Mouse (Mus musculus): Measurements from ENCODE around the gene Ccdc142. TPM values are rescaled to one million over a fixed set of nuclear protein-coding genes. Genes with fewer than 3 reads are reported as not detected.

The Ccdc142 gene
- polyA plus RNA-seq, 1 experiment from 2014 or later, result 2.4 TPM

- WGBS, result 91% methylated on average over 4 of the region's 4 CpGs
- H3K4me1 ChIP-seq (ENCODE audit: control insufficient read depth, insufficient read depth, low read length), result peaks cover 21% of the 10 kb centered on the region
These were observed 10.2 kb downstream of the Ccdc142 start for GRCm38 (mm10) chr6:83111510-83112136.

GRCm38 (mm10) chr6:83115011-83115671 lies 13.7 kb downstream of the Ccdc142 start, which contains the start of gene Mogs:
Mogs (plus strand) TSS chr6:83115496.
- H3K9ac ChIP-seq (ENCODE audit: low read depth, low read length), result peak within 1 kb of the TSS; percentile 93
- peak; percentile 85 for ATAC-seq (ENCODE audit: low FRiP score, low TSS enrichment)
- peaks cover 40% of the 10 kb centered on the region for H3K36me3 ChIP-seq (ENCODE audit: control insufficient read depth, insufficient read depth, low read length)
- WGBS, result under 1% methylated on average over 58 of the region's 58 CpGs
- peak within 1 kb of the TSS; percentile 69 for H3K4me3 ChIP-seq (ENCODE audit: low read length)
- peaks cover 26% of the 10 kb centered on the region for H3K4me1 ChIP-seq (ENCODE audit: control insufficient read depth, insufficient read depth, low read length)
- H3K9me3 ChIP-seq (ENCODE audit: control insufficient read depth, low read length), result no peaks in the 10 kb centered on the region
- H3K4me2 ChIP-seq (replicated peaks; ENCODE audit: low read depth, low read length), result peak within 1 kb of the TSS; percentile 95
- no peaks in the 10 kb centered on the region for H3K27me3 ChIP-seq (ENCODE audit: control insufficient read depth, insufficient read depth, low read length)
- H3K27ac ChIP-seq (ENCODE audit: low read depth, low read length), result peak within 1 kb of the TSS; percentile 84

More at GRCm38 (mm10) chr6:83111510-83112136, 10.2 kb downstream of the Ccdc142 start:
- H3K4me3 ChIP-seq (ENCODE audit: low read length), result no peak overlapping the region
- H3K27me3 ChIP-seq (ENCODE audit: control insufficient read depth, insufficient read depth, low read length), result no peaks in the 10 kb centered on the region
- peaks cover 8% of the 10 kb centered on the region; the same call in 1 of the 2 replicates for H3K36me3 ChIP-seq (ENCODE audit: control insufficient read depth, insufficient read depth, low read length)
- no peak for ATAC-seq (ENCODE audit: low FRiP score, low TSS enrichment)
- H3K27ac ChIP-seq (ENCODE audit: low read depth, low read length), result no peak overlapping the region
- H3K4me2 ChIP-seq (replicated peaks; ENCODE audit: low read depth, low read length), result no peak overlapping the region
- H3K9me3 ChIP-seq (ENCODE audit: control insufficient read depth, low read length), result no peaks in the 10 kb centered on the region
- no peak overlapping the region for H3K9ac ChIP-seq (ENCODE audit: low read depth, low read length)

- Histone ChIP-seq H3K9ac (ENCODE audit: low read depth, low read length) (peak overlapping the region; percentile 93), H3K4me3 (ENCODE audit: low read length) (peak overlapping the region; percentile 69), H3K4me1 (ENCODE audit: control insufficient read depth, insufficient read depth, low read length) (peaks cover 28% of the 10 kb centered on the region), H3K9me3 (ENCODE audit: control insufficient read depth, low read length) (no peaks in the 10 kb centered on the region), H3K36me3 (ENCODE audit: control insufficient read depth, insufficient read depth, low read length) (peaks cover 37% of the 10 kb centered on the region), H3K4me2 (replicated peaks; ENCODE audit: low read depth, low read length) (peak overlapping the region; percentile 95), H3K27me3 (ENCODE audit: control insufficient read depth, insufficient read depth, low read length) (no peaks in the 10 kb centered on the region), H3K27ac (ENCODE audit: low read depth, low read length) (peak overlapping the region; percentile 84; the same call in 1 of the 2 replicates)
- ATAC-seq (ENCODE audit: low FRiP score, low TSS enrichment), result no peak; the same call in 1 of the 2 replicates
- 2% methylated on average over 41 of the region's 48 CpGs for WGBS
These were observed 14.4 kb downstream of the Ccdc142 start for GRCm38 (mm10) chr6:83115682-83116372.

- Histone ChIP-seq H3K27me3 (ENCODE audit: control insufficient read depth, insufficient read depth, low read length) (no peaks in the 10 kb centered on the region), H3K9ac (ENCODE audit: low read depth, low read length) (peak overlapping the region; percentile 93), H3K4me3 (ENCODE audit: low read length) (peak overlapping the region; percentile 69), H3K4me2 (replicated peaks; ENCODE audit: low read depth, low read length) (peak overlapping the region; percentile 95), H3K27ac (ENCODE audit: low read depth, low read length) (0 out of 2 replicates have a peak overlapping the region, but pooled peaks have one; percentile 84), H3K4me1 (ENCODE audit: control insufficient read depth, insufficient read depth, low read length) (peaks cover 28% of the 10 kb centered on the region), H3K9me3 (ENCODE audit: control insufficient read depth, low read length) (no peaks in the 10 kb centered on the region), H3K36me3 (ENCODE audit: control insufficient read depth, insufficient read depth, low read length) (peaks cover 32% of the 10 kb centered on the region)
- ATAC-seq (ENCODE audit: low FRiP score, low TSS enrichment), result no peak
- WGBS, result 72% methylated on average over 11 of the region's 11 CpGs
These were observed 15.2 kb downstream of the Ccdc142 start for GRCm38 (mm10) chr6:83116373-83117164.

DNA sequence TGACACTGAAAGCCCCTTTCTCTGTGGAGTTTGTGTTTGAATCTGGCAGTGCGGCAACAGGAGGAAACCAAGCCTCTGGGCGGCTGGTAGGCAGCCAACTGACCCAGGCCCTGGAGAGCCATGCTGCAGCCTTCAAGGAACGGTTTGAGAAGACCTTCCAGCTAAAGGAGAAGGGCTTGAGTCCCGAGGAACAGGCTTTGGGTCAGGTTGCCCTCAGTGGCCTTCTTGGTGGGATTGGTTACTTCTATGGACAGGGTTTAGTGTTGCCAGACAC lies 15.7 kb downstream of the Ccdc142 start:
- Histone ChIP-seq H3K27ac (ENCODE audit: low read depth, low read length) (no peak overlapping the region), H3K9ac (ENCODE audit: low read depth, low read length) (0 out of 2 replicates have a peak overlapping the region, but pooled peaks have one; percentile 93), H3K9me3 (ENCODE audit: control insufficient read depth, low read length) (no peaks in the 10 kb centered on the region), H3K27me3 (ENCODE audit: control insufficient read depth, insufficient read depth, low read length) (no peaks in the 10 kb centered on the region), H3K36me3 (ENCODE audit: control insufficient read depth, insufficient read depth, low read length) (peaks cover 32% of the 10 kb centered on the region), H3K4me1 (ENCODE audit: control insufficient read depth, insufficient read depth, low read length) (peaks cover 28% of the 10 kb centered on the region), H3K4me3 (ENCODE audit: low read length) (0 out of 2 replicates have a peak overlapping the region, but pooled peaks have one; percentile 4), H3K4me2 (replicated peaks; ENCODE audit: low read depth, low read length) (no peak overlapping the region)
- no peak for ATAC-seq (ENCODE audit: low FRiP score, low TSS enrichment)
- WGBS, result 88% methylated on average over 4 of the region's 4 CpGs

- Histone ChIP-seq H3K4me1 (ENCODE audit: control insufficient read depth, insufficient read depth, low read length) (peaks cover 33% of the 10 kb centered on the region), H3K4me2 (replicated peaks; ENCODE audit: low read depth, low read length) (no peak overlapping the region)
These were observed 16.2 kb downstream of the Ccdc142 start for GRCm38 (mm10) chr6:83117616-83118015.

GRCm38 (mm10) chr6:83118369-83118768 lies 17.0 kb downstream of the Ccdc142 start:
- no peak overlapping the region for H3K4me2 ChIP-seq (replicated peaks; ENCODE audit: low read depth, low read length)
- 83% methylated on average over 11 of the region's 11 CpGs for WGBS
- peaks cover 32% of the 10 kb centered on the region for H3K36me3 ChIP-seq (ENCODE audit: control insufficient read depth, insufficient read depth, low read length)
- peaks cover 40% of the 10 kb centered on the region for H3K4me1 ChIP-seq (ENCODE audit: control insufficient read depth, insufficient read depth, low read length)
- no peak overlapping the region for H3K4me3 ChIP-seq (ENCODE audit: low read length)
- H3K9me3 ChIP-seq (ENCODE audit: control insufficient read depth, low read length), result no peaks in the 10 kb centered on the region
- H3K9ac ChIP-seq (ENCODE audit: low read depth, low read length), result no peak overlapping the region
- no peaks in the 10 kb centered on the region for H3K27me3 ChIP-seq (ENCODE audit: control insufficient read depth, insufficient read depth, low read length)
- no peak for ATAC-seq (ENCODE audit: low FRiP score, low TSS enrichment)
- H3K27ac ChIP-seq (ENCODE audit: low read depth, low read length), result no peak overlapping the region

More at GRCm38 (mm10) chr6:83117616-83118015, 16.2 kb downstream of the Ccdc142 start:
- no peaks in the 10 kb centered on the region for H3K27me3 ChIP-seq (ENCODE audit: control insufficient read depth, insufficient read depth, low read length)
- H3K36me3 ChIP-seq (ENCODE audit: control insufficient read depth, insufficient read depth, low read length), result peaks cover 32% of the 10 kb centered on the region
- no peaks in the 10 kb centered on the region for H3K9me3 ChIP-seq (ENCODE audit: control insufficient read depth, low read length)
- H3K27ac ChIP-seq (ENCODE audit: low read depth, low read length), result no peak overlapping the region
- ATAC-seq (ENCODE audit: low FRiP score, low TSS enrichment), result no peak
- H3K9ac ChIP-seq (ENCODE audit: low read depth, low read length), result no peak overlapping the region
- 85% methylated on average over 13 of the region's 13 CpGs for WGBS
- no peak overlapping the region for H3K4me3 ChIP-seq (ENCODE audit: low read length)

DNA sequence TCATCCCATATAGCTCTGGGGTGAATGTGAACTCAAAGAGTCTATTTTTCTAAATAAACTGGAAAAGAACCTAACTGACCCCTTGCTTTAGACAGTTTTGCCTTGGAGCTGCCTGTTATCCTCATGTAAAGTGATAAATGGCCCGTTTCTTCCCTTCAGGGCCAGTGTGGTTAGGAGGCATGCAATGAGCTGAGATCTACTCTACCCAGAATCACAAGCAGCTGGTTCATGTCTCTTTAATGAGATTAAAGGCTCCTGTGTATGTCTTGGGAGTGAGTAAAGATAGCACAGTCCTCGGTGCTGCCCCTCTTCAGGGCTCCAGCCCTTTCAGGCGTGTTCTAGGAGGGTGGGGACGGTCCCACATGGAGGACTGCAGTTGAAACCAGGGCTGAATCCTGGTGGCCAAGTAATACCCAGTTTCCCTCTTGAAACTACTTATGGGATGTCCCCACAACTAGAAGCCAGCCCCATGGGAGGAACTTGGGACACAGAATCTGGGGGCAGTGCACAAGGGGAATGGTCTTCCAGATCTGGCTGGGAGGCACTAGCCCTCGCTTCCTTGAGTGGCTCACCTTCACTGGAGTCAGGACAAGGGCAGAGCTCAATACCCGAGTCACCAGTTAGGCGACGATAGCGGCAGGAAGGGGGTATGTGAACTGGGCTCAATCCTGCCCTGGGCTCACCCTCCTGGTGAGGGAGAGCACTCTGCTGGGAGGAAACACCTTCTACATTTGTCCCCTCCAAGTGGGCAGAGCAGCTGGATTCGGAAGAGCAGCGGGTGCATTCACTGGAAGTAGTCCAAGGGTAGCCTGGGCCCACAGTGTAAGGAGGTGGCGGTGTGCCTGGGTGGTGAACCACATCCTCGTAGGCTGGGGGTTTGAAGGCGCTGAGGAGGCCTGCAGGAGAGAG lies 17.7 kb downstream of the Ccdc142 start:
- H3K27ac ChIP-seq (ENCODE audit: low read depth, low read length), result no peak overlapping the region
- ATAC-seq (ENCODE audit: low FRiP score, low TSS enrichment), result no peak
- peak overlapping the region; percentile 68; the same call in 1 of the 2 replicates for H3K4me2 ChIP-seq (replicated peaks; ENCODE audit: low read depth, low read length)
- peak overlapping the region; percentile 34; the same call in 1 of the 2 replicates for H3K9ac ChIP-seq (ENCODE audit: low read depth, low read length)
- H3K4me3 ChIP-seq (ENCODE audit: low read length), result no peak overlapping the region
- H3K36me3 ChIP-seq (ENCODE audit: control insufficient read depth, insufficient read depth, low read length), result peaks cover 32% of the 10 kb centered on the region
- WGBS, result 74% methylated on average over 14 of the region's 14 CpGs
- no peaks in the 10 kb centered on the region for H3K9me3 ChIP-seq (ENCODE audit: control insufficient read depth, low read length)
- peaks cover 45% of the 10 kb centered on the region for H3K4me1 ChIP-seq (ENCODE audit: control insufficient read depth, insufficient read depth, low read length)
- no peaks in the 10 kb centered on the region for H3K27me3 ChIP-seq (ENCODE audit: control insufficient read depth, insufficient read depth, low read length)

All from kidney, embryonic 14.5 days (tissue).